Mouse (Mus musculus): ENCODE data around the gene Pla2g4f. TPM values are rescaled to one million over a fixed set of nuclear protein-coding genes. Genes with fewer than 3 reads are reported as not detected.
A peak's percentile ranks its signal among the peaks of the same experiment; 100 is the strongest.

Pla2g4f gene
- total RNA-seq (2021): not detected

DNA sequence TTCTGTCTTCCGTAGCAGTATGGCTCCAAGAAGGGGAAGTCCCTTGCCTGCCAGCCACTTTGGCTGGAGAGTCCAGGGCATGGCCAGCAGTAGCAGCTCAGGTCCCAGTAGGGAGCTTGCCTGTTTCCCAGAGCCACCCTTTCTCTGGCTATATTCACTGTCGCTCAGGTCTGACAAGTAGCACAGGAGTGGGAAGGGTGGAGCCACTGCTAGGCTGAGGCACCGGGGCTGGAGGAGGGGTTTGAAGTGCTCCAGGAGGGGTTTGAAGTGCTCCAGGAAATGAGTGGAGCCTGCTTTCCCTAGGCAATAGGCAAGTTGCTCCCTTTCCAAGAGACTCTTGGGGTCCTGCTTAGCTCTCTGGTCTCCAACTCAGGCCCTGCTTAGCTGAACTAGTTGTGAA lies at the start of gene Pla2g4f:
Gene Pla2g4f, minus strand, starts transcription at position 190 of the 400 bp plus-strand sequence.
- DNase-seq (ENCODE audit: low spot score in 2 of 2): no peak
- intact Hi-C loops (cut with DNase I): no loop called here

DNA sequence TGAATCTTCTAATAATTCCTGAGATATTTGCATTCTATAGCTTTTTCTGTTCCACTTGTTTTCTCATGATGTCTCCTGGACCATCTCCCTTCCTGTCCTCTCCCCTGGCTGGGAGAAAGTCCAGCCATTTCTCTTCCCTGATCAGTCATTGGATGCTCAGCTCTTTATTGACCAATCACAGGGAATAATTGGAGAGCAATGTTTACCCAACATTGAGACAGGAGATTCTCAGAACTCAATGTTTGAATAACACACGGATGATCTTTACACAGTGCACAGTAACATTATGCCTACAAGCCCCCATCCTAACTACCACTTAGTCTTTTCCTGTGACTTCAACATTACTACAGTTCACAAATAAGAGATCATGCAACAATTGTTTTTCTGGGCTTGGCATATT lies 46.5 kb upstream of the Pla2g4f start:
- intact Hi-C loops (cut with DNase I): no loop called here
- DNase-seq (ENCODE audit: low spot score in 2 of 2): no peak

DNA sequence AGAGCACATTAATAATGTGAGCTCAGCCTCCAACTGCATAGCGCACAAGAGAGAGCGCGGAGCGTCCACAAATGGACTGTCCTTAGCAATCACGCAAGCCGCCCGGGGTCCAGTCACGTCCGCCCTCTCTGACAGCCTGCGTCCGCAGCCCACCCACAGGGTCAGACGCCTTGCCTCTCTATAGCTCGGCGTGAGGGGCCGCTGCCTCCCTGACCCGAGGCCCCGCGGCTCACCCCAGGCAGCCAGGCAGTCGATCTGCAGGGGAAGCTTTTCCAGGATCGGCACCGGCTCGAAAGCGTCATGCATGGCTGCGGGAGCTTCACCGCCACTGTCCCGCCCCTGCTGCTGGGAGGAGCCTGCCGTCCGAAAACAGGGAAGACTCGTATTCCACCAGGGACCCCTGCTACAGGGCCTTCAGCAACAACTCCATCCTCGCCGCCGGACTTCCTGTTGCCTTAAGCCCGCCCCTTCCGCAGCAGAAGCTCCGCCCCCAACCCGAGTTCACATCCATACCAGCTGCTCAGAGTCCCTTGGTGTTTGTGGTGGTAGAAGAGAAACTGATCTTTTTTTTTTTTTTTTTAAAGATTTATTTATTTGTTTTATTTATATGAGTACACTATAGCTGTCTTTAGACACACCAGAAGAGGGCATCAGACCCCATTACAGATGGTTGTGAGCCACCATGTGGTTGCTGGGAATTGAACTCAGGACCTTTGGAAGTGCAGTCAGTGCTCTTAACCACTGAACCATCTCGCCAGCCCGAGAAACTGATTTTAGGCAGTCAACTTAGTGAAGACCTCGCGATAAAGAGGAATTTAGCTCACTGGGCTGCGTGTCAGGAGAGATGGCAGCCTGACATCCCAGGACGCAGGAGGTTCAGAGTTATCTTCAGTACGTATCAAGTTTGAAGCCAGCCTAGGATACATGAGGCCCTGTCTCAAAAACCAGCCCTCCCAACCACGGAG lies 39.0 kb upstream of the Pla2g4f start, which contains the start of gene Vps39:
Gene Vps39, minus strand, starts transcription at position 456 of the 965 bp plus-strand sequence.
- peak; percentile 83 to 92 for DNase-seq (ENCODE audit: low spot score in 2 of 2)
- intact Hi-C loops (cut with DNase I): no loop called here

DNA sequence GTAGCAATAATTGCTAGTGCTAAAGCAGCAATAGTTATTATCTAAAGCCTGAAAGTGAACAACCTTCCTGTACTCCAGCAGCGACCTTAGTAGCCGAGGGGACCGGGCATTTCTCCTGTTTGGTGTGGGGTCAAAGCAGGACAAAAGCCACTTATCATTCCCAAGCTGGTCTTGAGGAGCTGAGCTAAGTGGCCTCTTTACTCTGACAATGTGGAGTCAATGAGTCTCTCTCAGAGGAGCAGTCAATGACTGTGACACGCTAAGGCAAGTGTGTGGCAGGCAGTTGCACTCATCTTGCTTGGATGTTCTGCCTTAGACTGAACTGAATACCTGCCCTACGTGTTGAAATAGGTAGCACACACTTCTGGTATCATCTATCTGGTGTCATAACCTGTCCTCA lies 37.4 kb upstream of the Pla2g4f start:
- DNase-seq (ENCODE audit: low spot score in 2 of 2): no peak
- intact Hi-C loops (cut with DNase I): no loop called here

DNA sequence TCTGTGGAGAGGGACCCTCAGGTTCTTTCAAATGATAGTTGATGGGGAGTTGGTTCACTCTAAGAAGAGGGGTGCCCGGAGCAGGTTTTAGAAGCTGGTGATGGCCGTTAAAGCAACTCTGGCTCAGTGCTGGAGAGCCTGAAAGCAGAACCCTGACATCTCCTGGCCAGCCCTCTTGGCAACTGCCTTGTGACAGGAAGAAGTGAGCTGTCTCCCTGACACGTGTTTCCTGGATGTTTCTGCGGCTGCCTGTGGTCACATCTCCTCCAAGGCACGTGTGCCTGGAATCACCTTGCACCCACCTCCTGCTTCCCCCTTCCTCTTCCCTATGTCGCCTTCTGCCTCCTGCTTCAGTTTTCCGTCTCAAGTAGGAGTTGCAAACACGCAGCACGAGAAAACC lies 34.2 kb upstream of the Pla2g4f start:
- peak in 1 of 2 experiments; percentile 26 for DNase-seq (ENCODE audit: low spot score in 2 of 2)
- intact Hi-C loops (cut with DNase I): no loop called here

DNA sequence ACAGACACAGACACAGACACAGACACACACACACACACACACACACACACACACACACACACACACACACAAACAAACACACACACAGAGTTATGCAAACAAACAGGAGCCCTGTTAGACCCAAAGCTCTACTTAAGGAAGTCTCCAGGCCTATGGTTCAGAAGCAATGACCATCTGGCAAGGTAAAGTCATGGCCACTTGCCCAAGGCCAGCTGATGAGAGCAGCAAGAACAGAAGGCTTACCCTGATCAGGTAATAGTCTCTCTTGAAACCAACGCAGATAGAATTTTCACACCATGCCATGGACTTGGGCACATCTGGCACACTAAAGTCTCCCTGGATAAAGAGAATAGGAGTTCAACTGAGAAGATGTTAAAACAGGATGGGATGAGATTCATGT lies 27.8 kb upstream of the Pla2g4f start:
- no peak for DNase-seq (ENCODE audit: low spot score in 2 of 2)
- intact Hi-C loops (cut with DNase I): no loop called here

DNA sequence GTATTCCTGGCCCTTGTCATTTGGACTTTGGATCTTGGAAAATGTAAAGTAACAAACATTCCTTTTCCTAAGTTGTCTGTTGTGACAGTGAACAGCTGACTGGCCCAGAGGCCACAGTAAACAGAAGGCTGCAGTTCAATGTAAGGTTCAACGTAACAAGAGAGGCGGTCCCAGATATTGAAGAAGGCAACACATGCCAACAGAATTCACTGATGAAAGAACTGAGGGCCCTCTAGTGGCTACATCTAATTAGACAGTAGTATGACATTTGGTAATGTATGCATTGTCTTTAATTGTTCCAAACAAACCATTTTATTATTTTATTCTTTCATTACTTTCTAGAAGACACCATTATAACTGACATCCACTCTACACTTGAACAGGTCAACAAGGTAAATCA lies 23.9 kb upstream of the Pla2g4f start:
- no peak for DNase-seq (ENCODE audit: low spot score in 2 of 2)
- intact Hi-C loops (cut with DNase I): no loop called here

DNA sequence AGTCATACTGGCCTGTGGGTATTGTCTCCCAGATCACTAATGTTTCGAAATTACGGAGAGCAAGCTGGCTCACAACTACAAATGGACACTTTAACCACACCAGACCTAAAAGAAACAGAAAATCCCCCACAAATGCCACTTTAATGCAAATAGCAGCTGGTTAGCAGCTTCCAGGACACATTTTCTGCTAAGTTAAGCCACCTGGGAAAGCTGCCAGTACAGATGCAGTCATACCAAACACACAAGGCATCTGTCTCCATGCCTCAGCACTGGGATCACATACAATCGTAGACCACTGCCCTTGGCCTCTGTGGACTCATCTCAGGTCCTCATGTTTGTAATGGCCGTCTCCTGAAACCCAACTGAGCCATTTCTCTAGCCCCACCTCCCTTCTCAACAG lies 17.6 kb upstream of the Pla2g4f start:
- peak; percentile 37 to 60 for DNase-seq (ENCODE audit: low spot score in 2 of 2)
- intact Hi-C loops (cut with DNase I): no loop called here

DNA sequence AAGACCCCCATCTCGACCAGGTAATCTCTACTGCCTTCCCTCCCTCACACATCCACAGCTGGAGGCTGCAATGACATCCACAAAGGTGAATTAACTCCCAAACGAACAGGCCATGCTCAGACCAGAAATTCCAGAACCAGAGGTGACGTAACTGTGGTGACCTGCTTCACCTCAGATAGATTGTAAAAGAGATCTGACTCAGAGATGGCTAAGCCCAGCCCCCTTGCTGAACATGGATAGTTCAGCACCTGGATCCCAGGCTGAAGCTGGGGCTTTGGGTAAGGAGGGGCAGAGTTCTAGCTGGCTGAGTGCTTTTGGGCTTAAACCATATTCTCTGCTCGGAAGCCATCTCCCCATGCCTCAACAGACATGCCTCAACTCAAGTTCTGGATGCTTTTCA lies 1.1 kb upstream of the Pla2g4f start:
- DNase-seq (ENCODE audit: low spot score in 2 of 2): no peak
- intact Hi-C loops (cut with DNase I): no loop called here

DNA sequence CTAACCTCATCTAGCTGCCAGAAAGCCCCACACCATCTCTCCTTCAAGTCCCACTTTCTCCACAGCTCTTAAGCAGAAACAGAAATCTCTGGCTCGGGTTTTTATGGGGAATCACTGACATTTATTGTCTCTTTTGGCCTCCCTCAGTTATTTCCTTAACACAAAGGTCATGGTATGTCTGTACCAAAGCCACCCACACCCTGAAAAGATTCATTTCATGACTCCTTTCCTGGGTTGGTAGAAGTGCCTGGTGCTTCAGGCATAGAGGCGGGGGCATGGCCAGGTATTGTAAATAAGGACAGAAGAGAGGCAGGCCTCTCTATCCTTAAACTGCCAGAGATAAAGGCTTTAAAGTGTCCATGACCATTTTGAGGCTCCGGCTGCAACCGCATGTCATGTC lies 522 bp upstream of the Pla2g4f start:
- intact Hi-C loops (cut with DNase I): no loop called here

DNA sequence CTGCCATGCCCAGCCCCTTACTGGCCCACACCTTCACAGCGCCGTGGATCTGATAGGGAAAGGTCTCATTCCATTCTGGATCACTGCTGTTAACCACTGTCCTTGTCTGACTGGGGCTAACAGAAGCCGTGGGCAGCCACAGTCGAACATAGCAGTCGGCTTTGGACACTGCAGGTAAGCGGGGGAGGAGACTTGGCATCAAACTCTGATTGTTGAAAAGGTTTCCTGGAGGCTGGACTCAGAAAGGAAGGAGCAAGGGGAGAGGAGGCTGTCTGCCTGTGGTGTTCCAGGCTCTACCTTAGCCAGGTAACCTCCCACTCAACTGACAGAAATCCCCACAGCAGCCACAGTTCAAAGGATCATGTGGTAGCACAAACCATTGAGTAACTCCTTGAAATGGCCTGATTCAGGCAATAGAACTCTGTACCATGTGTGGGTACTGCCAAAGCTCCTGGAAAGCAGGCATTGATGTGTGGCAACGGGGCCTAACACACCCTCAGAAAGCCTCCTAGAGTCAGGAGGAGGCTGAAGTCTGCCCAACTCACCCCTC lies 1.6 kb downstream of the Pla2g4f start:
- intact Hi-C loops (cut with DNase I): no loop called here
- no peak for DNase-seq (ENCODE audit: low spot score in 2 of 2)

More for the DNA sequence above, 522 bp upstream of the Pla2g4f start:
- DNase-seq (ENCODE audit: low spot score in 2 of 2): no peak

DNA sequence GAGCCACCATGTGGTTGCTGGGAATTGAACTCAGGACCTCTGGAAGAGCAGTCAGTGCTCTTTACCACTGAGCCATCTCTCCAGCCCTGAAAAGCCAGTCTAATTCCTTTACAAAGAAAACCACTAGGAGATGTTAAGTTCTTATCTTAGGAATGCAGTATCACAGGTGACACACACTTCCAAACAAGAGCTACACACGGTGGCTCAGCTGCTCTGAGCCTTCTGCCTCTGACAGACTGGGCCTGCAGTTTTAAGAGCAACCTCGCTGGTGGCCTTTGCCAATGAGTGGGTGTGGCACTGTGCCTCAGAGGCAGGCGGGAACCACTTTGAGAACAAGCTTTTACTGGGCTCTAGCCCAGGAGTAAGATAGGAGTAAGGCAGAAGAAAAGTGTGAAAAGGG lies 9.9 kb downstream of the Pla2g4f start:
- intact Hi-C loops (cut with DNase I): no loop called here

DNA sequence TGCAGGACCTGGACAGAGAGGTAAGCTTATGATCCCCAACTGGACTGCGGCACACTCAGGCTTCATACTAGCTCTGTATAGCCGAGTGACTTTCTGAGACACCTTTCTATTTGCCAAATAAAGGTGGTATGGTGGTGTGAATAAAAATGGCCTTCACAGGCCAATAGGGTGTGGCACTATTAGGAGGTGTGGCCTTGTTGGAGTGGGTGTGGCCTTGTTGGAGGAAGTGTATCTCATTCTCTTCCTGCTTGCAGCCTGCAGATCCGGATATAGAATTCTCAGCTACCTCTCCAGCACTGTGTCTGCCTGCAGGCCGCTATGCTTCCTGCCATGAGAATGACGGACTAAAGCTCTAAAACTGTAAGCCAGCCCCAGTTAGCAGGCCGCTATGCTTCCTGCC lies 12.9 kb downstream of the Pla2g4f start:
- no peak for DNase-seq (ENCODE audit: low spot score in 2 of 2)
- intact Hi-C loops (cut with DNase I): no loop called here

More for the DNA sequence above, 9.9 kb downstream of the Pla2g4f start:
- DNase-seq (ENCODE audit: low spot score in 2 of 2): no peak

DNA sequence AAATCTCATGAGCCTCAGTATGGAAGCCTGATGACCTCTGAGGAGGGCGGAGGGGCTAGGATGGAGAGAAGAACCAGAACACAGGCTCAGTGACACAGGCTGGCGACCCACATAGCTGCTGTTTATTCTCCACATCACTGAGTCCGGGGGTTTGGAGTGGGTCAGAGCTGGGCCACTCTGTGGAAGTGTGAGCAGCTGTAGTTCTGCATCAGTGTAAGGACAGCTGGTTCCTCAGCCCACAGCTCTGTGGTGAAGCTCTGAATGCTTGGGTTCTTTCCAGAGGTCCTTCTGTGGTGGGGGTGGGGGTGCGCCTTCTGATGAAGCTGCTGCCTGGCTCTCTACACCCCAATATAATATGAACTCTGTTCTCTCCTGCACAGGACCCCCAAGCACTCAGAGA lies 14.1 kb downstream of the Pla2g4f start:
- DNase-seq (ENCODE audit: low spot score in 2 of 2): no peak
- intact Hi-C loops (cut with DNase I): no loop called here

DNA sequence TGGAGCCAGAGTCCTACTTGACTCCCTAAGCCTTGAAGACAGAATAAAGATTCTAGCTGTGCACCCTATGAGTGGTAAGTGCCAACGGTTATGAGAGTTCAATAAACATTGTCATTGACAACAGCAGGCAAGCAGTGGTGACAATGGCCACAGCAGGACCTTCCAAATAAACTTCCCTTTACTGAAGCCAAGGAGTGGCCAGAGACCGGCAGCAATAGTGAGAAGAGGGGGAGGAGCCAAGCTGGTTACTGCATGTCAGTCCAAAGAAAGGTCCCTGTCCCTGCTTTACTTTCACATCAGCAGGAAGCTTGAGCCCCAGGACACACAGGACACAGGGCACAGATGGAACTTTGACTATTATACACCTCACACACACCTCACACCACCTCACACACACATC lies 17.8 kb downstream of the Pla2g4f start:
- intact Hi-C loops (cut with DNase I): no loop called here
- no peak for DNase-seq (ENCODE audit: low spot score in 2 of 2)

DNA sequence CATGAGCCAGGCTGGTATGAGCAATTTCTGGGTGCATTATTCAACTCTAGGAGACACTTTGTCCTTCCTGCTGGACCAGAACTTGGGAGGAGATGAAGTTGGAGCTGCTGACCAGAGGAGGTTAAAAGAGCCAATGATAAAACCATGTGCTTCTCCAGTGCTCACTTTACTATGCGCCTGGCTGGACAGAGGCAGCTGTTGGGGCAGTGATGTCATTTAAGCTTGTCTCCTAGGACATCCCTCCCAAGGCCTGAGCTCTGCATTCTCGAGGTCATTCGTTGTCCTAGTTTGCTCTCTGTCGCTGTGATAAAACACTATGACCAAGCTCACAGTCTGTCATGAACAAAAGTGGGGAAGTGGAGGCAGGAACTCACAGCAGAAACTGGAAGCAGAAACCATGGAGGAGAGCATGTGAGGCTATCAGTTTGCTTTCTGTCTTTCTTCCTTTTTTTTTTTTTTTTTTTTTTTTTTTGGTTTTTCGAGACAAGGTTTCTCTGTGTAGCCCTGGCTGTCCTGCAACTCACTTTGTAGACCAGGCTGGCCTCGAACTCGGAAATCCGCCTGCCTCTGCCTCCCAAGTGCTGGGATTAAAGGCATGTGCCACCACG lies 22.4 kb downstream of the Pla2g4f start:
- DNase-seq (ENCODE audit: low spot score in 2 of 2): no peak
- intact Hi-C loops (cut with DNase I): no loop called here

DNA sequence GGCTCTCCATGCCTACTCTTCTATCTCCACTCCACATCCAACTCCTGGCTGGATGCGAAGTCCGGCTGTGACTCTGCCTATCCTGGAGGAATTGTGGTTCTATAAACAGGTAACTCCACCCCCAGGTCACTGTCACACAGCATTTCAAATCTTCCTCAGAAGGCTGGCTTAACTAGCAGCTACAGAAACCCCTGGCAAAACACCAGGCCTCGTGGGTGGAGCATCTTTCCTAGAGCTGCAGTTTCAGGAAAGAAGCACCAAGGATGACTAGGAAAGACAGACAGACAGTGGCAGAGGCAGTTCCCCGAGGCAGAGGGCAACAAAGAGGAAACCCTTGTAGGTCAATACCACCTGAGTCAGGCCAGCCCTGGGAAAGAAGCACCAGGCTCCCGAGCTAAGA lies 25.0 kb downstream of the Pla2g4f start, which contains the start of gene Pla2g4d:
Gene Pla2g4d, minus strand, starts transcription at position 203 of the 400 bp plus-strand sequence.
- DNase-seq (ENCODE audit: low spot score in 2 of 2): peak in 1 of 2 experiments; percentile 71

DNA sequence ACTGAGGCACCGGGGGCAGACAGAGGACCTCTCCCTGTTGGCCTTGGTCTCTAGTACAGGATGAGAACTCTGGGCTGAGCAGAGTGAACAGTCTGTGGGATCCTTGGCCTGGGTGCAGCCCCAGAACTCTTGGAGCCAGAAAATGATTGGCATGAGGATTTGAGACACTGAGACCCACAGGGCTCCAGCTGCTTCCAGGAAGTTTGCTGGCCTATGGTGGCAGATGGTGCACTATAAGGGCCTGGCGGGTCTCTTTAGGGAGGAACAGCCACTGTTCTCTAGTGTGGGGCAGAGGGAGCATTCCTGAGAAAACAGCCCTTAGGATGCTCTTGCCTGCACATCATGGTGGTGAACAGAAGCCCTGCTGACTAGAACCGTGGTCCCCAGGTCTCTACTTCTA lies 25.6 kb downstream of the Pla2g4f start:
- intact Hi-C loops (cut with DNase I): no loop called here
- DNase-seq (ENCODE audit: low spot score in 2 of 2): no peak

More for the DNA sequence above, 25.0 kb downstream of the Pla2g4f start, which contains the start of gene Pla2g4d:
- intact Hi-C loops (cut with DNase I): no loop called here

DNA sequence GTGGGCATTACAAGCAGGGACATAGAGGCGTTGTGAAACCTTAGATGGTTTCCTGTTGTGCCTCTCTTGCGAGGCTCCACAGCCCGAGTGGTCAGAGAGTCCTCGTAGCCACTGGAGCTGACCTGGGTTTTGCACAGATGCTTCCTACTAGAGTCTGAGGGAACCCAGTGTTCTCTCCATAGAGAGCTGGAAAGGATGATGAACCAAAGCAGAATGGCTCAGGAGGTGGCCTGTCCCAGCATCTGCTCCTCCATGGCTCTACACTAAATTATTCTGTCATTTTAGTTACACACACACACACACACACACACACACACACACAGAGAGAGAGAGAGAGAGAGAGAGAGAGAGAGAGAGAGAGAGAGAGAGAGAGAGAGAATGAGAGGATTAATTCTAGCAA lies 28.3 kb downstream of the Pla2g4f start:
- DNase-seq (ENCODE audit: low spot score in 2 of 2): no peak
- intact Hi-C loops (cut with DNase I): no loop called here

DNA sequence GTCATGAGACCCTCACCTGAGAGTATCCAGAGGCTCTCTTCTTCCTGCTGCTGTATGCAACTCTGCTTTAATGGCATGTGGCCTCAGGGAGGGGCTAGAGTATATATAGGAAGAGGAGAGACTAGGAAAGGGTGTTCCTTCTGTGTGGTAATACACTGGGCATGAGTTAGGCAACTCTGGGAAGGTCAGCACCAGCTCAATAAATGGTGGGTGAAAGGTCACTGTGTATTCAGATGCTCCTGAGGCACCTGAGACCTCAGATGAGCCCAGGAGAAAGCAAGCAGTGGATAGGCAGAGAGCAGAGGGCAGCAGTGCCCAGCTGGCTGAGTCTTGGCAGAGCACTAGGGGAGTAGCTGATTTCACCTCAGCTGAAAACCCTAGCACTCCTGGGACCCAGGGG lies 29.3 kb downstream of the Pla2g4f start:
- no peak for DNase-seq (ENCODE audit: low spot score in 2 of 2)
- intact Hi-C loops (cut with DNase I): no loop called here

DNA sequence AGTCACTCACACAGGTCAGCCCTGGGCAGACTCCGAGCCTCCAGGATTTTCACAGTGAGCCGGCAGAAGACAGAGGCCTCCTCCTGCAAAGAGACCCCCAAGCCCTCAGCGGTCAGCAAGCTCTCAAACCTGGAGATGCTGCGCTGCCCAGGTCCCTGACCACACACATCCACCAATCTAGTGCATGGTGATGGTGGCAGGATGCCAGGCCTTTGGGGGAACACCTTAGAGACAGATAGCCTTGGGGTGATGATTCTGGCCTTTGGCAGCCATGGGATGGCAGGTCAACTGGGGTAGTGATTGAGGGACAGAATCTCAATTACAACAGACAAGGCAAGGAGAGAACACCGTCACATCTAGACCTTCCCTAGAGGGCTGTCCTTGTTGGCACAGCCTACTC lies 29.9 kb downstream of the Pla2g4f start:
- intact Hi-C loops (cut with DNase I): no loop called here
- DNase-seq (ENCODE audit: low spot score in 2 of 2): no peak
